Mouse (Mus musculus): ENCODE results near the gene Impdh2. TPM values are rescaled to one million over a fixed set of nuclear protein-coding genes. Genes with fewer than 3 reads are reported as not detected.
A peak's percentile ranks its signal among the peaks of the same experiment; 100 is the strongest.
"Not testable (repeated sequence)": the region's sequence is repeated elsewhere in the genome, so short reads cannot be mapped to it uniquely, and the experiment has no call there.

Gene Impdh2
- polyA plus RNA-seq, 1 experiment from 2014 or later: 99.5 TPM

DNA sequence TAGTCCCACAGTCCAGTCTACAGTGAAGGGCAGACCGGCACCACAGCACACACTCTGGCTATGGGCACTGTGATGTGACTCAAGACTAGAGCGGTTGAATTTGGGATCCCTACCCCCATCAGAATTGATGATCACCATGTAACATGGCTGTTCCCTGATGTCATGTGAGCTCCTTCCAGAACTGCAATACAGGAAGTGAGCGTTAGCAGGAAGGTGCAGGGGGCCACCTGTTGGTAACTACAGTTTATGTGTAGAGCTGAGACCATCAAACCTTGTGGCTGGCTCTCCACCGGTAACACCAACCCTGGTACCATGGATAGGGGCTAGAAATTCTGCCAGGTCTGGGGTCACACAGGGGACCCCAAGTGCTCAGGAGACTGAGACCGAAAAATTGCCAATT, 29.1 kb downstream of the Impdh2 start:
- Histone ChIP-seq H3K36me3 (peaks cover 10% of the 10 kb centered on the region), H3K27me3 (replicated peaks) (no peaks in the 10 kb centered on the region), H3K9ac (no peak overlapping the region), H3K27ac (replicated peaks) (peak overlapping the region; percentile 96), H3K4me2 (no peak overlapping the region), H3K9me3 (no peaks in the 10 kb centered on the region), H3K4me3 (no peak overlapping the region), H3K4me1 (peaks cover 44% of the 10 kb centered on the region)
- 60% methylated on average over 5 of the region's 5 CpGs for WGBS
- ATAC-seq (ENCODE audit: extremely low read depth, insufficient number of reproducible peaks, low FRiP score, low TSS enrichment): no peak

- Histone ChIP-seq H3K27ac (replicated peaks) (no peak overlapping the region), H3K4me1 (peaks cover 55% of the 10 kb centered on the region), H3K27me3 (replicated peaks) (no peaks in the 10 kb centered on the region), H3K36me3 (peaks cover 10% of the 10 kb centered on the region), H3K9ac (no peak overlapping the region), H3K4me3 (no peak overlapping the region), H3K9me3 (no peaks in the 10 kb centered on the region), H3K4me2 (no peak overlapping the region)
- ATAC-seq (ENCODE audit: extremely low read depth, insufficient number of reproducible peaks, low FRiP score, low TSS enrichment): no peak
- 84% methylated on average over 4 of the region's 4 CpGs for WGBS
These were observed 31.4 kb downstream of the Impdh2 start for GRCm38 (mm10) chr9:108591462-108591861.

GRCm38 (mm10) chr9:108594354-108594753, 34.3 kb downstream of the Impdh2 start:
- WGBS: 31% methylated on average over 3 of the region's 3 CpGs
- no peak overlapping the region for H3K4me3 ChIP-seq

GRCm38 (mm10) chr9:108596998-108597764, 37.1 kb downstream of the Impdh2 start, which contains the start of gene P4htm:
Gene P4htm, minus strand, starts transcription at chr9:108597667.
- peak; percentile 33; the same call in 1 of the 2 replicates for ATAC-seq (ENCODE audit: extremely low read depth, insufficient number of reproducible peaks, low FRiP score, low TSS enrichment)
- Histone ChIP-seq H3K4me3 (peak within 1 kb of the TSS; percentile 76), H3K36me3 (peaks cover 11% of the 10 kb centered on the region), H3K9ac (peak within 1 kb of the TSS; percentile 87), H3K4me1 (peaks cover 34% of the 10 kb centered on the region), H3K4me2 (peak within 1 kb of the TSS; percentile 82), H3K27me3 (replicated peaks) (no peaks in the 10 kb centered on the region), H3K9me3 (no peaks in the 10 kb centered on the region), H3K27ac (replicated peaks) (peak within 1 kb of the TSS; percentile 75)
- 2% methylated on average over 69 of the region's 69 CpGs for WGBS

More at GRCm38 (mm10) chr9:108594354-108594753, 34.3 kb downstream of the Impdh2 start:
- Histone ChIP-seq H3K4me1 (peaks cover 39% of the 10 kb centered on the region), H3K27me3 (replicated peaks) (no peaks in the 10 kb centered on the region), H3K4me2 (peak overlapping the region; percentile 51), H3K36me3 (peaks cover 10% of the 10 kb centered on the region), H3K9ac (peak overlapping the region; percentile 38), H3K27ac (replicated peaks) (peak overlapping the region; percentile 89), H3K9me3 (no peaks in the 10 kb centered on the region)
- no peak for ATAC-seq (ENCODE audit: extremely low read depth, insufficient number of reproducible peaks, low FRiP score, low TSS enrichment)

- Histone ChIP-seq H3K36me3 (peaks cover 21% of the 10 kb centered on the region), H3K4me2 (no peak overlapping the region), H3K9me3 (no peaks in the 10 kb centered on the region), H3K9ac (no peak overlapping the region), H3K27me3 (replicated peaks) (no peaks in the 10 kb centered on the region), H3K27ac (replicated peaks) (no peak overlapping the region), H3K4me3 (no peak overlapping the region), H3K4me1 (peaks cover 35% of the 10 kb centered on the region)
- WGBS: 67% methylated on average over 4 of the region's 4 CpGs
- ATAC-seq (ENCODE audit: extremely low read depth, insufficient number of reproducible peaks, low FRiP score, low TSS enrichment): no peak
These were observed 39.0 kb downstream of the Impdh2 start for GRCm38 (mm10) chr9:108599021-108599566.

- Histone ChIP-seq H3K36me3 (peaks cover 29% of the 10 kb centered on the region), H3K9ac (no peak overlapping the region), H3K4me2 (no peak overlapping the region), H3K9me3 (no peaks in the 10 kb centered on the region), H3K27ac (replicated peaks) (0 out of 2 replicates have a peak overlapping the region, but pooled peaks have one; percentile 24), H3K4me1 (peaks cover 34% of the 10 kb centered on the region), H3K27me3 (replicated peaks) (no peaks in the 10 kb centered on the region), H3K4me3 (no peak overlapping the region)
- no peak for ATAC-seq (ENCODE audit: extremely low read depth, insufficient number of reproducible peaks, low FRiP score, low TSS enrichment)
- WGBS: 50% methylated on average over 2 of the region's 2 CpGs
These were observed 39.9 kb downstream of the Impdh2 start for GRCm38 (mm10) chr9:108600011-108600410.

DNA sequence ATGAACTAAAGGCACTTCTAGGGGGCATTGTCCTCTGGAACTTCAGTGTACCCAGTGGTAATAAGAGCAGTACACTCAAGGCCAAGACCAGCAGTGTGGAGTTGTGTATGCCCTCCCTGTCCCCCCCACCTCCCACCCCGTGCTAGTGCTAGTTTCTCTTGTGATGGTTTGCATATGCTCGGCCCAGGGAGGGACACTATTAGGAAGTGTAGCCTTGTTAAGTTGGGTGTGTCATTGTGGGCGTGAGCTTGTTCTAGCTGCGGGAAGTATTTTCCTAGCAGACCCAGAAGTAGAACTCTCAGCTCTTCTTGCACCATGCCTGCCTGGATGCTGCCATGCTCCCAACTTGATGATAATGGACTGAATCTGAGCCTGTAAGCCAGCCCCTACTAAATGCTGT, 41.9 kb downstream of the Impdh2 start:
- Histone ChIP-seq H3K4me2 (no peak overlapping the region), H3K27me3 (replicated peaks) (no peaks in the 10 kb centered on the region), H3K27ac (replicated peaks) (no peak overlapping the region), H3K4me1 (peaks cover 23% of the 10 kb centered on the region), H3K4me3 (no peak overlapping the region), H3K36me3 (peaks cover 47% of the 10 kb centered on the region), H3K9ac (no peak overlapping the region), H3K9me3 (no peaks in the 10 kb centered on the region)
- WGBS: 71% methylated on average over 4 of the region's 4 CpGs
- ATAC-seq (ENCODE audit: extremely low read depth, insufficient number of reproducible peaks, low FRiP score, low TSS enrichment): no peak

DNA sequence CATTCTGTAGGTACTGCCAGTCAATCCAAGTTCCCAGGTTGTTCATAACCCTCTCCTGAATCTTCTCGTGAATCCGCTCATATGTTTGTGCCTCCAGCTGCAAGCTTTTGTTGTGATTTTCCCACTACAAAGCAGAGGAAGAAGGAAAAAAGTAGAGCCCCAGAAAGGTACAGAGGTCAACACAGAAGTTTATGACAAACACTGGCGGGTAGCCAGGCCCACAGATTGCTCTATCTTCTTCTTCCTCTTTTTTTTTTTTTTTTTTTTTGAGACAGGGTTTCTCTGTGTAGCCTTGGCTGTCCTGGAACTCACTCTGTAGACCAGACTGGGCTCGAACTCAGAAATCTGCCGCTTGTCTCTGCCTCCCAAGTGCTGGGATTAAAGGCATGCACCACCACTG, 47.8 kb downstream of the Impdh2 start:
- ATAC-seq (ENCODE audit: extremely low read depth, insufficient number of reproducible peaks, low FRiP score, low TSS enrichment); H3K4me2 ChIP-seq; H3K9ac ChIP-seq; H3K27ac ChIP-seq (replicated peaks); H3K27me3 ChIP-seq (replicated peaks); H3K4me3 ChIP-seq; H3K9me3 ChIP-seq: not testable (repeated sequence)
- 81% methylated on average over 5 of the region's 5 CpGs for WGBS
- Histone ChIP-seq H3K4me1 (peaks cover 24% of the 10 kb centered on the region), H3K36me3 (peaks cover 98% of the 10 kb centered on the region)

GRCm38 (mm10) chr9:108608889-108609288, 48.8 kb downstream of the Impdh2 start:
- Histone ChIP-seq H3K9me3 (no peaks in the 10 kb centered on the region), H3K27me3 (replicated peaks) (no peaks in the 10 kb centered on the region), H3K4me2 (no peak overlapping the region), H3K27ac (replicated peaks) (no peak overlapping the region), H3K9ac (no peak overlapping the region), H3K36me3 (peaks cover 98% of the 10 kb centered on the region), H3K4me1 (peaks cover 22% of the 10 kb centered on the region), H3K4me3 (no peak overlapping the region)
- ATAC-seq (ENCODE audit: extremely low read depth, insufficient number of reproducible peaks, low FRiP score, low TSS enrichment): no peak
- whole genome bisulfite sequencing: 78% methylated on average over 4 of the region's 4 CpGs

GRCm38 (mm10) chr9:108611488-108611887, 51.4 kb downstream of the Impdh2 start:
- peaks cover 8% of the 10 kb centered on the region; the same call in 1 of the 2 replicates for H3K4me1 ChIP-seq
- no peak overlapping the region for H3K4me2 ChIP-seq
- H3K27me3 ChIP-seq (replicated peaks): no peaks in the 10 kb centered on the region
- no peaks in the 10 kb centered on the region for H3K9me3 ChIP-seq
- 91% methylated on average over 10 of the region's 10 CpGs for WGBS
- ATAC-seq (ENCODE audit: extremely low read depth, insufficient number of reproducible peaks, low FRiP score, low TSS enrichment): no peak
- H3K9ac ChIP-seq: no peak overlapping the region
- no peak overlapping the region for H3K4me3 ChIP-seq
- H3K36me3 ChIP-seq: peaks cover 98% of the 10 kb centered on the region
- no peak overlapping the region for H3K27ac ChIP-seq (replicated peaks)

All from heart, embryonic 13.5 days (tissue).